Mouse (Mus musculus) thymus, adult 2 months (tissue): ENCODE data around the gene Olfr1252.

ENCODE experiments used
- CTCF ChIP-seq: fragments of 200-500 bp; IDR thresholded peaks from 2 replicates; pipeline ENCODE4 v1.5.1; 2012; ENCODE audit warnings: mild to moderate bottlenecking, control low read depth, low read length, moderate library complexity, borderline replicate concordance; ENCODE audit not compliant: control insufficient read depth, poor library complexity, insufficient read depth; ENCODE audit errors: extremely low read depth
- POLR2A ChIP-seq: fragments of 200-500 bp; IDR thresholded peaks from 2 replicates; pipeline ENCODE4 v1.6.1; 2012; ENCODE audit warnings: mild to moderate bottlenecking, low read length, control low read depth, moderate library complexity; ENCODE audit not compliant: control insufficient read depth, poor library complexity, insufficient read depth; ENCODE audit errors: extremely low read depth

GRCm38 (mm10) chr2:89756990-89757389, 32.2 kb upstream of the Olfr1252 start, which contains the start of gene Olfr1253:
- TF ChIP-seq CTCF (no peak), POLR2A (no peak)
